Mouse (Mus musculus) heart, embryonic 14.5 days (tissue): Measurements from ENCODE around the gene Dnajb13. TPM values are rescaled to one million over a fixed set of nuclear protein-coding genes. Genes with fewer than 3 reads are reported as not detected.

ENCODE experiments used
- ATAC-seq: fragments of 200-750 bp; cut with Nextera tagmentation; 2 replicates; pipeline ENCODE4 v1.8.0; 2017; ENCODE audit warnings: low read depth, moderate TSS enrichment; ENCODE audit not compliant: insufficient number of reproducible peaks, insufficient read depth, low FRiP score
- H3K27ac ChIP-seq, 2 experiments: fragments of 200-500 bp in 1 of 2; fragments of 300-500 bp in 1 of 2; sonication (generic) in 1 of 2; replicated peaks in 1 of 2; 2 replicates each; pipeline ENCODE4 v1.5.1; 2012 to 2014; ENCODE audit warnings: low read depth in 2 of 2, low read length in 2 of 2, control low read depth in 1 of 2, mild to moderate bottlenecking in 1 of 2, mixed read lengths in 1 of 2; ENCODE audit not compliant: control insufficient read depth in 1 of 2, insufficient read depth in 1 of 2
- H3K27me3 ChIP-seq: fragments of 300-500 bp; sonication (generic); 2 replicates; pipeline ENCODE4 v1.6.1; 2014; ENCODE audit warnings: mild to moderate bottlenecking, low read length, control low read depth; ENCODE audit not compliant: control insufficient read depth, insufficient read depth
- H3K36me3 ChIP-seq: fragments of 300-500 bp; sonication (generic); 2 replicates; pipeline ENCODE4 v1.6.1; 2014; ENCODE audit warnings: mild to moderate bottlenecking, control low read depth, low read length, mixed read lengths; ENCODE audit not compliant: control insufficient read depth, insufficient read depth
- H3K4me1 ChIP-seq, 2 experiments: fragments of 200-500 bp in 1 of 2; fragments of 300-500 bp in 1 of 2; sonication (generic) in 1 of 2; 2 replicates each; pipeline ENCODE4 v1.6.1; 2012 to 2014; ENCODE audit warnings: low read length in 2 of 2, control low read depth in 1 of 2, mixed read lengths in 1 of 2; ENCODE audit not compliant: control insufficient read depth in 2 of 2, insufficient read depth in 2 of 2
- H3K4me2 ChIP-seq: fragments of 300-500 bp; sonication (generic); 2 replicates; pipeline ENCODE4 v1.6.1; 2014; ENCODE audit warnings: mild to moderate bottlenecking, low read length
- H3K4me3 ChIP-seq, 2 experiments: fragments of 200-500 bp in 1 of 2; fragments of 300-500 bp in 1 of 2; sonication (generic) in 1 of 2; 2 replicates each; pipeline ENCODE4 v1.5.1; 2012 to 2014; ENCODE audit warnings: low read length in 2 of 2, mild to moderate bottlenecking in 2 of 2, control low read depth in 1 of 2, low read depth in 1 of 2, moderate library complexity in 1 of 2; ENCODE audit not compliant: control insufficient read depth in 1 of 2, insufficient read depth in 1 of 2
- H3K9ac ChIP-seq: fragments of 300-500 bp; sonication (generic); 2 replicates; pipeline ENCODE4 v1.6.1; 2014; ENCODE audit warnings: mild to moderate bottlenecking, low read length
- H3K9me3 ChIP-seq: fragments of 300-500 bp; sonication (generic); 2 replicates; pipeline ENCODE4 v1.6.1; 2016; ENCODE audit warnings: low read length, control low read depth; ENCODE audit not compliant: control insufficient read depth
- WGBS: fragments of 180-500 bp; shearing (Covaris S2); extraction: QIAGEN DNeasy Blood & Tissue Kit; methylation state at CpG from one replicate; pipeline ENCODE4 v1.1.7; 2014; 5-methylcytosine and 5-hydroxymethylcytosine counted together
- polyA plus RNA-seq: library from polyadenylated mRNA; unstranded; fragments of >200 nt; fragmentation: Nextera tagmentation; extraction: Ambion mirVana; gene quantifications from 2 replicates; pipeline ENCODE4 v1.2.1, GENCODE M21; 2014

The Dnajb13 gene
- polyA plus RNA-seq, 1 experiment from 2014 or later = not detected

- H3K27me3 ChIP-seq = no peaks in the 10 kb centered on the region
- no peaks in the 10 kb centered on the region for H3K9me3 ChIP-seq
- 60% methylated on average over 6 of the region's 6 CpGs for WGBS
- H3K27ac ChIP-seq = no peak within 1 kb of the TSS
- H3K36me3 ChIP-seq = peaks cover 8% of the 10 kb centered on the region
- H3K4me2 ChIP-seq = no peak within 1 kb of the TSS
- peaks cover 18 to 24% of the 10 kb centered on the region in 2 experiments for H3K4me1 ChIP-seq
- no peak within 1 kb of the TSS for H3K4me3 ChIP-seq
- no peak for ATAC-seq
- no peak within 1 kb of the TSS for H3K9ac ChIP-seq
These were observed 42.0 kb downstream of the Dnajb13 start, which contains the start of gene Ucp3 for GRCm38 (mm10) chr7:100472777-100473176. Ucp3 (plus strand) TSS chr7:100472990.

- H3K27me3 ChIP-seq = no peaks in the 10 kb centered on the region
- no peak overlapping the region for H3K4me2 ChIP-seq
- no peak overlapping the region for H3K4me3 ChIP-seq
- 93% methylated on average over 1 of the region's 1 CpGs for WGBS
- H3K9ac ChIP-seq = no peak overlapping the region
- H3K36me3 ChIP-seq = peaks cover 8% of the 10 kb centered on the region
- H3K4me1 ChIP-seq = peaks cover 28 to 32% of the 10 kb centered on the region in 2 experiments
- H3K27ac ChIP-seq = no peak overlapping the region; a peak in 1 of 4 replicates
- H3K9me3 ChIP-seq = no peaks in the 10 kb centered on the region
- ATAC-seq = no peak
These were observed 43.4 kb downstream of the Dnajb13 start for GRCm38 (mm10) chr7:100471407-100471797.

- Histone ChIP-seq H3K27me3 (no peaks in the 10 kb centered on the region), H3K4me2 (no peak overlapping the region), H3K27ac (no peak overlapping the region; a peak in 1 of 4 replicates), H3K36me3 (peaks cover 8% of the 10 kb centered on the region), H3K4me3 (no peak overlapping the region), H3K9me3 (no peaks in the 10 kb centered on the region), H3K9ac (no peak overlapping the region), H3K4me1 (peaks cover 33 to 34% of the 10 kb centered on the region in 2 experiments)
- ATAC-seq = no peak
- WGBS = 87% methylated on average over 11 of the region's 11 CpGs
These were observed 43.9 kb downstream of the Dnajb13 start for GRCm38 (mm10) chr7:100470796-100471406.

- H3K36me3 ChIP-seq = peaks cover 10% of the 10 kb centered on the region
These were observed 45.3 kb downstream of the Dnajb13 start for GRCm38 (mm10) chr7:100469502-100469901.

GRCm38 (mm10) chr7:100468761-100469160 lies 46.0 kb downstream of the Dnajb13 start:
- no peak overlapping the region for H3K27ac ChIP-seq
- 71% methylated on average over 6 of the region's 6 CpGs for WGBS
- H3K36me3 ChIP-seq = peaks cover 16% of the 10 kb centered on the region
- H3K4me3 ChIP-seq = no peak overlapping the region
- peaks cover 35 to 37% of the 10 kb centered on the region in 2 experiments for H3K4me1 ChIP-seq
- H3K9ac ChIP-seq = no peak overlapping the region
- no peaks in the 10 kb centered on the region for H3K9me3 ChIP-seq
- no peak for ATAC-seq
- H3K4me2 ChIP-seq = no peak overlapping the region
- H3K27me3 ChIP-seq = no peaks in the 10 kb centered on the region

More at GRCm38 (mm10) chr7:100469502-100469901, 45.3 kb downstream of the Dnajb13 start:
- 100% methylated on average over 1 of the region's 1 CpGs for WGBS
- Histone ChIP-seq H3K9me3 (no peaks in the 10 kb centered on the region), H3K4me3 (no peak overlapping the region), H3K4me2 (no peak overlapping the region), H3K4me1 (peaks cover 38 to 39% of the 10 kb centered on the region in 2 experiments), H3K27ac (no peak overlapping the region), H3K27me3 (no peaks in the 10 kb centered on the region), H3K9ac (no peak overlapping the region)
- no peak for ATAC-seq

- no peak overlapping the region for H3K4me3 ChIP-seq
- peaks cover 27% of the 10 kb centered on the region for H3K36me3 ChIP-seq
- H3K4me2 ChIP-seq = peak overlapping the region; percentile 44; the same call in 1 of the 2 replicates
- 70% methylated on average over 11 of the region's 11 CpGs for WGBS
- no peaks in the 10 kb centered on the region for H3K9me3 ChIP-seq
- H3K27ac ChIP-seq = no peak overlapping the region
- no peak overlapping the region for H3K9ac ChIP-seq
- peaks cover 29 to 38% of the 10 kb centered on the region in 2 experiments for H3K4me1 ChIP-seq
- no peak for ATAC-seq
- H3K27me3 ChIP-seq = no peaks in the 10 kb centered on the region
These were observed 47.8 kb downstream of the Dnajb13 start for GRCm38 (mm10) chr7:100466781-100467510.

GRCm38 (mm10) chr7:100465656-100466309 lies 49.0 kb downstream of the Dnajb13 start:
- Histone ChIP-seq H3K4me3 (0 out of 4 replicates have a peak overlapping the region, but pooled peaks of 1 of the 2 experiments have one; percentile 0), H3K36me3 (peaks cover 29% of the 10 kb centered on the region), H3K27me3 (no peaks in the 10 kb centered on the region), H3K4me1 (peaks cover 31 to 44% of the 10 kb centered on the region in 2 experiments), H3K4me2 (peak overlapping the region; percentile 44), H3K9ac (no peak overlapping the region; the same call in 1 of the 2 replicates), H3K27ac (peak overlapping the region; percentile 78 to 88), H3K9me3 (no peaks in the 10 kb centered on the region)
- ATAC-seq = peak; percentile 83
- WGBS = 8% methylated on average over 5 of the region's 5 CpGs
